Mouse (Mus musculus): ENCODE measurements around the gene Plau.

Gene Plau

GRCm38 (mm10) chr14:20836171-20836904 lies at the start of gene Plau:
Gene Plau, plus strand, starts transcription at chr14:20836660.
- peak; percentile 86 to 91 for DNase-seq

- no peak for DNase-seq
Measured at GRCm38 (mm10) chr14:20788151-20788550, 48.3 kb upstream of the Plau start.

- no peak for DNase-seq
Measured at GRCm38 (mm10) chr14:20789593-20789992, 46.9 kb upstream of the Plau start.

GRCm38 (mm10) chr14:20790445-20790844 lies 46.0 kb upstream of the Plau start:
- no peak for DNase-seq

- DNase-seq = no peak
Measured at GRCm38 (mm10) chr14:20790996-20791395, 45.5 kb upstream of the Plau start.

GRCm38 (mm10) chr14:20791511-20792242 lies 44.8 kb upstream of the Plau start:
- DNase-seq = no peak

- no peak for DNase-seq
Measured at GRCm38 (mm10) chr14:20792243-20792921, 44.1 kb upstream of the Plau start.

GRCm38 (mm10) chr14:20792922-20793757 lies 43.3 kb upstream of the Plau start:
- peak in 1 of 2 experiments; percentile 70 for DNase-seq

GRCm38 (mm10) chr14:20793758-20794531 lies 42.5 kb upstream of the Plau start, which contains the start of gene Camk2g:
Gene Camk2g, minus strand, starts transcription at chr14:20794088.
- DNase-seq = peak; percentile 87 to 93

- DNase-seq = no peak
Measured at GRCm38 (mm10) chr14:20794589-20794988, 41.9 kb upstream of the Plau start.

GRCm38 (mm10) chr14:20795423-20796152 lies 40.9 kb upstream of the Plau start:
- DNase-seq = no peak

GRCm38 (mm10) chr14:20796170-20796569 lies 40.3 kb upstream of the Plau start:
- DNase-seq = no peak

GRCm38 (mm10) chr14:20796643-20797042 lies 39.8 kb upstream of the Plau start:
- no peak for DNase-seq

- DNase-seq = no peak
Measured at GRCm38 (mm10) chr14:20798300-20798699, 38.2 kb upstream of the Plau start.

- DNase-seq = peak; percentile 91 to 99
Measured at GRCm38 (mm10) chr14:20798761-20799160, 37.7 kb upstream of the Plau start.

- no peak for DNase-seq
Measured at GRCm38 (mm10) chr14:20802926-20803605, 33.4 kb upstream of the Plau start.

GRCm38 (mm10) chr14:20803606-20803938 lies 32.9 kb upstream of the Plau start:
- peak; percentile 84 to 89 for DNase-seq

GRCm38 (mm10) chr14:20804481-20804880 lies 32.0 kb upstream of the Plau start:
- DNase-seq = no peak

- peak; percentile 86 to 87 for DNase-seq
Measured at GRCm38 (mm10) chr14:20804964-20805672, 31.3 kb upstream of the Plau start.

Measured in kidney, postnatal 36 days (tissue).